Mouse (Mus musculus) forebrain, embryonic 15.5 days (tissue): ENCODE measurements around the gene Mttp. TPM values are rescaled to one million over a fixed set of nuclear protein-coding genes. Genes with fewer than 3 reads are reported as not detected.

Experiments
- ATAC-seq: fragments of 200-750 bp; cut with Nextera tagmentation; replicated peaks from 2 replicates; pipeline ENCODE4 v1.8.0; 2017; ENCODE audit warnings: mild to moderate bottlenecking, moderate TSS enrichment, moderate library complexity
- H3K27ac ChIP-seq: fragments of 300-500 bp; sonication (generic); replicated peaks from 2 replicates; pipeline ENCODE4 v1.5.1; 2015; ENCODE audit warnings: mild to moderate bottlenecking, inconsistent platforms
- H3K27me3 ChIP-seq: fragments of 300-500 bp; sonication (generic); 2 replicates; pipeline ENCODE4 v1.6.1; 2015; ENCODE audit warnings: inconsistent platforms
- H3K36me3 ChIP-seq: fragments of 300-500 bp; sonication (generic); 2 replicates; pipeline ENCODE4 v1.6.1; 2015; ENCODE audit warnings: mild to moderate bottlenecking, inconsistent platforms
- H3K4me1 ChIP-seq: fragments of 300-500 bp; sonication (generic); 2 replicates; pipeline ENCODE4 v1.6.1; 2015; ENCODE audit warnings: inconsistent platforms
- H3K4me2 ChIP-seq: fragments of 300-500 bp; sonication (generic); replicated peaks from 2 replicates; pipeline ENCODE4 v1.6.1; 2015; ENCODE audit warnings: mild to moderate bottlenecking, inconsistent platforms
- H3K4me3 ChIP-seq: fragments of 300-500 bp; sonication (generic); 2 replicates; pipeline ENCODE4 v1.5.1; 2015; ENCODE audit warnings: mild to moderate bottlenecking, inconsistent platforms
- H3K9ac ChIP-seq: fragments of 300-500 bp; sonication (generic); replicated peaks from 2 replicates; pipeline ENCODE4 v1.6.1; 2015; ENCODE audit warnings: mild to moderate bottlenecking, inconsistent platforms
- H3K9me3 ChIP-seq: fragments of 300-500 bp; sonication (generic); 2 replicates; pipeline ENCODE4 v1.6.1; 2016; ENCODE audit warnings: inconsistent platforms
- WGBS: fragments of 180-500 bp; shearing (Covaris S2); methylation state at CpG from one replicate; pipeline ENCODE4 v1.1.7; 2015; ENCODE audit warnings: mixed read lengths; 5-methylcytosine and 5-hydroxymethylcytosine counted together
- polyA plus RNA-seq: library from polyadenylated mRNA; unstranded; fragments of >200 nt; fragmentation: Nextera tagmentation; extraction: Ambion mirVana; gene quantifications from 2 replicates; pipeline ENCODE4 v1.2.1, GENCODE M21; 2015

The Mttp gene
- 8.6 and 8.7 TPM in 2 replicates for polyA plus RNA-seq

DNA sequence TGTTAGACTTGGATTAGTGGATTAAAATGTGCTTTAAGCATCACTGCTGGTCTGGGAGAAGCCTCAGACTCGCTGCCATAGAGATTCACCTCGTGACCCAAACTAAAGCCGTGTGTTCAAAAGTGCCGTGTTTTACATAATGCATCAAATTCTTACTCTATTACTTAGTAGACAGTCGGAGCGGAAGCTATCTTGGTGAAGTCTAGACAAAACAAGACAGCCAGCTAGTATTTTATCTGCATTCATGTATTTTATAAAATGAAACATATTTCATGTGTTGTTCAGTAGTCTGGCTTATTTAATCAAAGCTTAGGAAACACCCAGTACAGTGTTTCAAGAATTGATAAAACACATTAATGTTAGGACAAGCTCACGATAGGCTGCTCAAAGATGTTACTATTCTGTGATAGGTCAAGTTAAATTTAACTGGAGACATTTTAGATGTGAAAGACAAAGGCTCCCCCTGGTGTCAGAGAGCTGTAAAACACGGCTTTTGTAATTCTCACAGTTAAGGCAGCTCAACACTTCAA lies at the start of gene Mttp:
TSS of gene Mttp (minus strand) at position 327 of the 530 bp plus-strand sequence.
- peak within 1 kb of the TSS; percentile 86 for H3K9ac ChIP-seq
- peak within 1 kb of the TSS; percentile 79 for H3K4me2 ChIP-seq
- H3K9me3 ChIP-seq, result no peaks in the 10 kb centered on the region
- 1% methylated on average over 8 of the region's 8 CpGs for WGBS
- peak within 1 kb of the TSS; percentile 100 for H3K27ac ChIP-seq
- H3K27me3 ChIP-seq, result no peaks in the 10 kb centered on the region
- ATAC-seq, result peak; percentile 10; the same call in 1 of the 2 replicates
- no peaks in the 10 kb centered on the region for H3K36me3 ChIP-seq
- peaks cover 6% of the 10 kb centered on the region for H3K4me1 ChIP-seq
- peak within 1 kb of the TSS; percentile 87 for H3K4me3 ChIP-seq

DNA sequence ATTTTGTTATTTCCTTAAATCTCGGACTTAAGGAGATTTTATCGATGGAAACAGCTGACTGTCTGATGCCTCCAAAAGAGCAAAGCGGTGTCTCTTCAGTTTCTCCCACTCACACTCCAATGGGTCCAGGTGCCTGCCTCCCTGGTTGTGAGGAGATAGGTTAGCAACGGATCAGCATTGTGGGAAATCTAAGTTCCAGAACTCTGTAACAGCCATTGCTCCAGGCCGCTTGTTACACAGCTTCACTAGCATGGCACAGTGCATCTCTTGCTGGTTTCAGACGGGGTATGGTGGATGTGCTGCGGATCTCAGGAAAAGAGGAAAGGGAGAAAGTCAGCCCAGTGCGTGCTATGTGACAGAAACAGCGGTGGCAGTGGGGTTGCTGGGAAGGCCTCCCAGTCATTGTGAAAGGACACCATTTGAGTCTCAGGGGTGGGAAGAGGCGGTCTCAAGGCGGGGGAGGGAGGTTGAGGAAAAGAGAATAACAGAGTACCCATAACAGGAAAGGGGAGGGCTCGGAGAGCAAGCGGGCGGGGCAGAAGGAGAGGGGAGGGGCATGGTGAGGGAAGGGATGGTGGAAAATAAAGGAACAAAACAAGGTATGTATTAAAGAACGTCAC lies 49.0 kb upstream of the Mttp start, which contains the start of gene 4930579F01Rik:
TSS of gene 4930579F01Rik (minus strand) at position 143 of the 620 bp plus-strand sequence.
- WGBS, result 81% methylated on average over 15 of the region's 15 CpGs
- Histone ChIP-seq H3K27ac (no peak within 1 kb of the TSS), H3K4me3 (no peak within 1 kb of the TSS), H3K9ac (no peak within 1 kb of the TSS), H3K4me1 (no peaks in the 10 kb centered on the region), H3K36me3 (no peaks in the 10 kb centered on the region), H3K9me3 (no peaks in the 10 kb centered on the region), H3K27me3 (no peaks in the 10 kb centered on the region), H3K4me2 (no peak within 1 kb of the TSS)
- no peak for ATAC-seq

DNA sequence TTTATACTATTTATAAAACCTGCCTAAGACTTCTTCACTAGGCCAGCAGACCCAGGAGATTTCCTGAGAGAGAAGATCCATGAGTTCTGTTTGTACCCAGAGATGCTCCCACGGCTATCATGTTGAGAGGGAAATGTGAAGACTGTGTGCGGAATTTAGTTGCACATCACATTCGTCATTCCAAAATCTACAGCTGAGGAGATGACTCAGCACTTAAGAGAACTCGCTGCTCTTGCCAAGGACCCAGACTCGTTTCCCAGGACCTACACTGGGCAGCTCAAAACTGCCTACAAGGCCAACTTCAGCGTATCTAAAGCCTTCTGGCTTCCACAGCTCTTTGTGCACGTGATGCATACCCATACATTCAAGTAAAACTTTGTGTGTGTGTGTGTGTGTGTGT lies 47.5 kb upstream of the Mttp start:
- H3K9me3 ChIP-seq, result no peaks in the 10 kb centered on the region
- no peak overlapping the region for H3K27ac ChIP-seq
- no peaks in the 10 kb centered on the region for H3K36me3 ChIP-seq
- H3K27me3 ChIP-seq, result no peaks in the 10 kb centered on the region
- WGBS, result 88% methylated on average over 7 of the region's 7 CpGs
- H3K4me2 ChIP-seq, result no peak overlapping the region
- no peaks in the 10 kb centered on the region for H3K4me1 ChIP-seq
- H3K9ac ChIP-seq, result no peak overlapping the region
- no peak overlapping the region for H3K4me3 ChIP-seq
- no peak for ATAC-seq

DNA sequence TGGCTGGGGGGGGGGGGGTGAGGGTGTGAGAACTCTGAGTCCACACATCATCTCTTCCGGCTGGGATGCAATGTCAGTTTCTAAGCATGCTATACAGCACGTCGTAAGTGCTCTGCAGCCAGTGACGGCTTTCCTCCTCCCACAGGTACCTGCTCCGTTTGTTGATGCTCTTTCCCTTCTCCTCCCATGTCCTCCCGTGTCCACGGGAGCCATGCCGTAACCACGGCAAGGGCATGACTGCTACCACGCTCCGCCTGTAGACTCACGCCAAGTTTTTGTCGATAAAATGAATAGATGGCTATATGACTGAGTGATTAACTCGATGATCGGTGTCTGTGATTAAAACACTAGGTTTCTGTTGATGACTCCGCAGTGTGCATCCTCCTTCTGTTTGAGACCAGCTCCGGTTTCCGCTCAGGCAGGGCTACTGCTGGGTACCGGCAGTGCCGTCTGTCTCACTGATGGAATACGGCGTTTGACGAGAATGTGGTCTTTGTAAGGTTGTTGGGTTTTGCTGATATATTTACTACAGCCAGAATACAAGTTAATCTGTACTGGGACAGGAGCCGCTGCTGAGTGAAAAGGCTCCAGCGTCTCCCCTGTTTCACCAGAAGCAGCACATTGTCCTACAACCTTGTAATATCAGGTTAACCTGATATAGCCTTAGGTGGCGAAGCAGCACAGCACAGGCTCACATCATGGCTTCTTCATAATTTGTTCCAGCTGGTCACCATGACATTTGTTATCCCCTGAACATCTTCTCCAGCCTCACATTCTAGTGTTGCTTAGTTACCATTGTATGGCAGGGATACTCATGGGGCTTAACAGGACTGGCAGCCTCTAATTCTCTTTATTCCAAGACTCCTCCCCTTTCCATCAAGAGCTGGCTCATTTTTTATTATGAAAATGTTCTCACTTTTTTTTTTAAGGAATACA lies 41.5 kb upstream of the Mttp start:
- no peak overlapping the region for H3K27ac ChIP-seq
- no peak overlapping the region for H3K4me2 ChIP-seq
- 93% methylated on average over 26 of the region's 26 CpGs for WGBS
- no peak for ATAC-seq
- H3K9me3 ChIP-seq, result no peaks in the 10 kb centered on the region
- H3K4me3 ChIP-seq, result no peak overlapping the region
- no peaks in the 10 kb centered on the region for H3K36me3 ChIP-seq
- H3K9ac ChIP-seq, result no peak overlapping the region
- no peaks in the 10 kb centered on the region for H3K4me1 ChIP-seq
- H3K27me3 ChIP-seq, result no peaks in the 10 kb centered on the region

DNA sequence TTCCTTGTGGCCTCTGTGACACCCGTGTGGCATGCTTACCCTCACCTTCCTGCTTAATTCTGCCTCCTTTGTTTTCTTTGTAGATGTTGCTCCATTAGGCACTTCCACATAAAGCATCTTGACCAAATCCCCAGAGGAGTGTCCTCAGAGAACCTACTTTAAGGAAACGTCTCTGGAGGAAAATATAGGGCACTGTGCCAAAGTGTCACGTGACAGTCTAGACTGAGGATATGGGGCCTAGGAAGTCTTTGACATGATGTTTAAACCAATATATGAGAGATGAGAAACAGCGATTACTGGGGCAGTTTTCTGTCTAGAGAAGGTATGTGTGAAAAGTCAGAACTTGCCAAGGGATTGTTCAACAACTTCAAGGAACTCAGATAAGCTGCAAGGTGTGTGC lies 40.5 kb upstream of the Mttp start:
- H3K9ac ChIP-seq, result no peak overlapping the region
- ATAC-seq, result no peak
- no peaks in the 10 kb centered on the region for H3K9me3 ChIP-seq
- no peaks in the 10 kb centered on the region for H3K27me3 ChIP-seq
- H3K36me3 ChIP-seq, result no peaks in the 10 kb centered on the region
- no peak overlapping the region for H3K4me2 ChIP-seq
- no peak overlapping the region for H3K4me3 ChIP-seq
- no peak overlapping the region for H3K27ac ChIP-seq
- no peaks in the 10 kb centered on the region for H3K4me1 ChIP-seq
- 54% methylated on average over 4 of the region's 4 CpGs for WGBS

DNA sequence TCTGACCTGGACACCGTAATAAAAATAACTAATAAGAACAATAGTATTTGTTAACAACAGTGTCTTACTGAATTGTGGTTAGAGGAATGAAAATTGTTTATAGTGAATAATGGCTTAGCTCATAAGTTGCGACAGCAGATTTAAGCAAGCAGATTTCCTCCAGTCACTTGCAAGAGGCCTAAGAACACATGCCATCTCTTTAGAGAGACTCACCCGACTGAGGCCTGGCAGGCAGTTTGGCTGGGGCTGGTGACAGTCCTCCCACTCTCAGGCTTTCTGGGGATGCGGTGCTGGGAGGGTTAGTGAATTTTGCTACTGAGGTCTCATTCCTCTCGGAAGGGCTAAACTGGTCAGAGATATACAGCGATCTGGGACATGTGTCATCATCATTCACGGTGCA lies 38.6 kb upstream of the Mttp start:
- no peak for ATAC-seq
- no peaks in the 10 kb centered on the region for H3K4me1 ChIP-seq
- no peak overlapping the region for H3K4me2 ChIP-seq
- H3K4me3 ChIP-seq, result no peak overlapping the region
- H3K27me3 ChIP-seq, result no peaks in the 10 kb centered on the region
- no peaks in the 10 kb centered on the region for H3K9me3 ChIP-seq
- no peak overlapping the region for H3K27ac ChIP-seq
- H3K9ac ChIP-seq, result no peak overlapping the region
- WGBS, result 92% methylated on average over 7 of the region's 7 CpGs
- no peaks in the 10 kb centered on the region for H3K36me3 ChIP-seq

DNA sequence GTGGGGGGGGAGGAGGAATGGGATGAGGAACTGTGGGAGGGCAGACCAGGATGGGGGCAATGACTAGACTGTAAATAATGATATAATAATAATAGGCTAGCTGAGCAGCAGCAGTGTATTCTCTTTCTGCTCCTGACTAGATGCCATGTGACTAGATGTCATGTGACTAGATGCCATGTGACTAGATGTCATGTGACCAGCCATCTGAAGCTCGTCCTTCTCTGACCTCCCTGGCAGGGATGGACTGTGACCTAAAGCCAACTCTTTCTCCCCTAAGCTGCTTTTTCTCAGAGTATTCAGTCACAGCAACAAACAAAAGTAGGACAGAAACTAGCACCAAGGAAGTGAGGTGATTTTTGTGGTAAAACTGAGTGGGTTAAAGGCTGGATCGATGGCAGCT lies 37.3 kb upstream of the Mttp start:
- H3K9me3 ChIP-seq, result no peaks in the 10 kb centered on the region
- 86% methylated on average over 2 of the region's 2 CpGs for WGBS
- H3K4me2 ChIP-seq, result no peak overlapping the region
- H3K9ac ChIP-seq, result no peak overlapping the region
- H3K27me3 ChIP-seq, result no peaks in the 10 kb centered on the region
- no peak overlapping the region for H3K4me3 ChIP-seq
- ATAC-seq, result no peak
- no peak overlapping the region for H3K27ac ChIP-seq
- no peaks in the 10 kb centered on the region for H3K4me1 ChIP-seq
- H3K36me3 ChIP-seq, result no peaks in the 10 kb centered on the region

DNA sequence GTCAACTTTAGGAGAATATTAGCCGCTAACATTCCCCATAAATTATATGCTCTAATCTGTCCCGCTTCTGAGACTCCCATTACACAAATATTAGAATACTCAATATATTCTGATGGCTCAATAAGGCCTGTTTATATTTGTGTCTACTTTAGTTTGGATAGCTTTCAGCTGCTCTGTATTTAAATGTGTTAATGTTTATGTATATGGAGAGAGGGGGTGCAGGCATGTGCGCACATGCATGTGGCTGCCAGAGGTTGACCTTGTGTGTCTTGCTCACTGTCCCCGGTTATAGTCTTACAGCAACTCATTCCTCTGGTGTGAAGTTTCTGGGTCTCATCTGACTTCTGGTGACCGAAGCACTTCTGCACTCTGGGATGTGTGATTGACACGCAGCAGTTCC lies 30.8 kb upstream of the Mttp start:
- no peak overlapping the region for H3K9ac ChIP-seq
- no peaks in the 10 kb centered on the region for H3K27me3 ChIP-seq
- whole genome bisulfite sequencing, result 94% methylated on average over 6 of the region's 6 CpGs
- ATAC-seq, result no peak
- H3K4me3 ChIP-seq, result no peak overlapping the region
- no peaks in the 10 kb centered on the region for H3K4me1 ChIP-seq
- no peaks in the 10 kb centered on the region for H3K9me3 ChIP-seq
- H3K27ac ChIP-seq, result no peak overlapping the region
- H3K36me3 ChIP-seq, result no peaks in the 10 kb centered on the region
- H3K4me2 ChIP-seq, result no peak overlapping the region

DNA sequence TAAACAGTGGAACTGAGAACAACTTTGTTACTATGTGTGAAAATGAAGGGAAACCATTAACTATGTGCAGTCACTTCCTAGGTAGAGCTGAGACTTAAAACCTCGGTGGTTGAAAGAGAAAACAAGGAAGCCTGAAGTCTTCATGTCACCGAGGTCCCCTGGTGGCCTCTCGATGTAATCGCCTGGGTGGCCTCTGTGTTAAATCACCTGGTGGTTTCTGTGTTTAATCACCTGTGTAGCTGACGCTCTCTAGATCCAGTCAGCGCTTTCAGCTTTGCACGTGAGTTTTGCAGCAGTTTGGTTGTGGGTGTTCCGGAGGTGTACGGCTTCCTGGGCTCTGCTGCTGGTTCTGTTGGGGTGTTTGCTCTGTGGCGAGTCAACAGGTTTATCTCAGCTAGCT lies 28.5 kb upstream of the Mttp start:
- Histone ChIP-seq H3K9me3 (no peaks in the 10 kb centered on the region), H3K27me3 (no peaks in the 10 kb centered on the region), H3K4me2 (no peak overlapping the region), H3K27ac (no peak overlapping the region), H3K4me1 (no peaks in the 10 kb centered on the region), H3K36me3 (no peaks in the 10 kb centered on the region), H3K9ac (no peak overlapping the region), H3K4me3 (no peak overlapping the region)
- no peak for ATAC-seq
- WGBS, result 80% methylated on average over 10 of the region's 10 CpGs

DNA sequence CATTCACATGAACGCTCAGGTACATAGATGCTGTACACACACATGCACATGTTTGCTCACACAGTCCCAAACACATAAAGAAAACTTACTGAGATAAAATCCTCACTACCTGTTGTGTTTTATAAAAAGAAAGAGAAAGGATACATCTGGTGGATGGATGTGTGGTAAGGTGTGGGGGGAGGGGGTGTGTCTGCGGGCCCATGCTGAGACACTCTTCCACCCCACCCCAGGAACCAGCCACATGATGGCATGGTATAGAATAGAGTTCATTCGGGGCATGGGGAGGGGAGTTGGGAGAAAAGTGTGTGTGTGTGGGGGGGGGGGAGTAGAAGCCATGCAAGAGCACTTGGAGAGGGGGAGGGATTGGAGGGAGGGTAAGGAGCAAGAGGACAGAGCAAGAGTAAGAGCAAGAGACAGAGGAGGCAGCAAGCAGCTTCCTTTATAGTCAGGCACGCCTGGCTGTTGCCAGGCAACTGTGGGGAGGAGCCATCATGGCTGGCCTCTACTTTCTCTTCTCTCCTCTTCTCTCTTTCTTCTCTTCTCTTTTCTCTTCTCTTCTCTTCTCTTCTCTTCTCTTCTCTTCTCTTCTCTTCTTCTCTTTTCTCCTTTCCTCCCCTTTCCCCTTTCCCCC lies 17.9 kb upstream of the Mttp start:
- WGBS, result 59% methylated on average over 4 of the region's 4 CpGs
- Histone ChIP-seq H3K9me3 (no peaks in the 10 kb centered on the region), H3K27me3 (no peaks in the 10 kb centered on the region), H3K4me3 (no peak overlapping the region), H3K4me2 (no peak overlapping the region), H3K36me3 (no peaks in the 10 kb centered on the region), H3K27ac (no peak overlapping the region), H3K4me1 (no peaks in the 10 kb centered on the region), H3K9ac (no peak overlapping the region)
- no peak for ATAC-seq

DNA sequence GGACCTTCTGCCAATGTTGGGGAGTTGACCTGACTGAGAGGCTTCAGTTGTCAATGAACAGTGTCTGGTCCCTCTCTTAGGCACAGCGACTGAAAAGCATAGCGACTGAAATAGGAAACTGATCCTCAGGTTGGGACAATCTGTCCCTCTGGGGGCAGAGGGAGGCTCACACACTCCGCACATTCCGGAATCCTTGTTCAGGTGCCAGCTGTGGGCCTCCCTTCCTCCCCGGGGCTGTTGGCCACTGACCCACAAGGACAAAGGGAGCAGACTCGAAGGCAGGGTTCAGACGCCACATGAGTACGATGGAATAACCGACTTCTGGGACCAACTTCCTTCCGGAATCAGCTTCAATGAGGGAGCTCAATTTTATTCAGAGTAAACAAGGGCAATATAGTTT lies 16.9 kb upstream of the Mttp start:
- Histone ChIP-seq H3K4me1 (no peaks in the 10 kb centered on the region), H3K9me3 (no peaks in the 10 kb centered on the region), H3K36me3 (no peaks in the 10 kb centered on the region), H3K9ac (no peak overlapping the region), H3K4me3 (no peak overlapping the region), H3K27ac (no peak overlapping the region), H3K4me2 (no peak overlapping the region), H3K27me3 (no peaks in the 10 kb centered on the region)
- 85% methylated on average over 10 of the region's 10 CpGs for WGBS
- no peak for ATAC-seq

DNA sequence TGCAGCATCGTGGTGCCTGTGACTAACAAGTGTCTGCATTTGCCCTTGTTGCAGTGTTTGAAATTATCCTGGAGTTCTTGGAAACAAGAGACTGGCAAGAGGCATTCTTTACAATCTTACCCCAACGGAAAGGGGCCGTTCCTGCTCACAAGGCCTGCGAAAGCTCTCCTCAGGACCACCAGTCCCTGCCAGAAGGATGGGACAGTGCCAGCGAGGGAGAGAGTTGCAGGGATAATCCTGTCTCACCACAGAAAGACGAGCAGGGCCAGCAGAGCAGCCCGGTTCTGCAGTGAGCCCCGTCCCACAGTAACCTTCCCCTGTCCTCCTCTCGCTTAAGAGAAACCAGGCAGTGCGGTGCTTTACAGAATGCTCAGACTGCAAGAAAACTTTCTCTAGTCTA lies 11.9 kb upstream of the Mttp start:
- no peak overlapping the region for H3K4me2 ChIP-seq
- H3K4me3 ChIP-seq, result no peak overlapping the region
- WGBS, result 65% methylated on average over 10 of the region's 10 CpGs
- H3K4me1 ChIP-seq, result no peaks in the 10 kb centered on the region
- H3K27me3 ChIP-seq, result no peaks in the 10 kb centered on the region
- no peak overlapping the region for H3K27ac ChIP-seq
- H3K36me3 ChIP-seq, result no peaks in the 10 kb centered on the region
- no peak overlapping the region for H3K9ac ChIP-seq
- H3K9me3 ChIP-seq, result no peaks in the 10 kb centered on the region
- ATAC-seq, result no peak
